Mouse (Mus musculus) adrenal gland, adult 8-10 months (tissue): ENCODE results near the gene Sipa1l1. TPM values are rescaled to one million over a fixed set of nuclear protein-coding genes. Genes with fewer than 3 reads are reported as not detected.

Experiments used
- DNase-seq: peaks from one replicate; pipeline ENCODE4 v3.0.0; 2022
- total RNA-seq, 4 experiments: library from RNA; stranded (reverse); gene quantifications; 2 replicates each; pipeline ENCODE4 v1.2.4; 2022

Sipa1l1 gene
- total RNA-seq, 4 experiments from 2014 or later: 26.6 to 37.3 (median 33.6) TPM

DNA sequence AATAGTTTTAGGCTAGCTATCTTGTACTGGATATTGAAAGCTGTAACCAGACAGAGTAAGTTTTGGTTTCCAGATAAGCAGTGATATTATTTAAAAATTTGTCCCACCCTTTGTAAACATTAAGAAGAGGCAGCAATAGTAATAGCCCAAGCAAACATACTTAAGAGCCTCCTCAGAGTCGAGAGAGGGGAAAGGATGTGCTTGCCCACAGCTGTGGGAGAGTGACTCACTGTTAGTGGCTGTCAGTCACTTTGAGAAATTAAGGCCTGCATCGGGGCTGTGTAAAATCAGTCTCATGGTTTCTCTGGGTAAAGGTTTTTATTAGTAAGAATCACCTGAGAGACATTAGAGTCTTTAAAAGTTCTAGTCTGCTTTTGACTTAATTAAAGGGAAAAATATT, 40.6 kb downstream of the Sipa1l1 start:
- no peak for DNase-seq

DNA sequence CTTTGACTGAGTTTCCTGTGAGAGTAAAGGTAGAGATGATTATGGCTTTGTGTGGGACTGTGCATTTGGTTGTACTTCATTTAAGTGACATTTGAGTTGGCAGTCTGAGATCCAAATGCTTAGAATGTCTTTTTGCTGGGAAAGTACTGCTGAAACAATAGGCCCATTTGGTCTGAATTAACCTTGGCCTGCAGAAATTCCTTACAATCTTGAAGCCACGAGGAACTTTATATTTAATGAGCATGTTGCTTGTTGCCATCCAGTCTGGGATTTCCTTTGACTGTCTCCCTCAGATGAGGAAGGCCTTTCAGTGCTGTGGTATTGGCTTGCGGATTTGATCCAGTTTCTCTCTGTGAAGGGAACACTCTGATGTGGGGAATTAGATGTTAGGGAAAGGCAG, 43.9 kb downstream of the Sipa1l1 start:
- DNase-seq: no peak

DNA sequence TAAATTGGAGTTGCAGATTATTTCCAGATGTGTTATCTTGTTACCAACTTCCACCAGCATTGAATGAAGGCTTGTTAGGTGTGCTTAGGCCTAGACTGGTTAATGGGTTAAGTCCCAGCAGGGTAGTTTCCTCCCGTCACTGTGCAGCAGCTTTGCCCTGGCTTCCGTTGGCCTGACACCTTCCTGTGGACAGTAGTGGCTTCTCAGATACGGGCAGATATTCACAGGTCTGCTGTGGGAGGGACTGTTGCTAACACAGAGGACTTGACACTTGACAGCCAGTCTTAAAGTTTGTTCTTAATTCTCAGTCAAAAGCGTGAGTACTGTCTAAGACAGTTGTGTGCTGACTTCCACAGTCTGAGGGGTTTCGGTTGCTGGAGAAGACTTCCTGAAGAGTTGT, 45.8 kb downstream of the Sipa1l1 start:
- DNase-seq: no peak

DNA sequence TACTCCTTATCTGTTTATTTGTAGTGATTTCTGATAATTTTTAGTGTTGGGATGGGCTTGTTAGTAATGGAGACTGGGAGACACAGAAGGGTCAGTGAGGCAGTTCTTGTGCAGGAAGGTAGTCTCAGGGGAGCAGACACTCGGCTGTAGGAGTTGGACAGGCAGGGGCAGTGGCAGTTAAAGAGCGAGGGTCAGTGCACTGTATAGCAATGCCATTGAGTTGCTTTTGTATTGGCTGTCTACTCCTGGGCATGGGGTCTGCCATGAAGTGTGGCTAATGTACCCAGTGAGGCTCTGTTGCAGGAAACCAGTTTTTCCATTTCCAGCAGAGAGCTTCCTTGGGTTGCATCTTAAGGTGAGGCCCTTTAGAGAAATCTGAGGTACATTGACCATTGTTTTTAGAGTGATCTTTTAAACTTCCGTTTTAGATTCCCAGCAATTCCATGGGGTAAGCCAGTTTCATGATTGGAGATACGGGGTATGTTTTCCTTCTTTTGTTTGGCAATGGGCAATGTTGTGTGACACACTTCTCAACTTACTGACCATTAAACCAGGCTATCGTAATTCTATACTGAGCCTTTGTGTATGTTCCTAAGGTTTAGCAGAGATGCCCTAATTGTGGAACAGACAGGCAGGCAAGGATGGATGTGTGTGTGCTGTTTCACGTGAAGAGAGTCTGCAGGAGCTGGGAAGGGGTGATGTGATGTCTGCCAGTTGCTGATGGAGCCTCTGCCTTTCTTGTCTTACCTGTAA, 47.9 kb downstream of the Sipa1l1 start:
- no peak for DNase-seq

DNA sequence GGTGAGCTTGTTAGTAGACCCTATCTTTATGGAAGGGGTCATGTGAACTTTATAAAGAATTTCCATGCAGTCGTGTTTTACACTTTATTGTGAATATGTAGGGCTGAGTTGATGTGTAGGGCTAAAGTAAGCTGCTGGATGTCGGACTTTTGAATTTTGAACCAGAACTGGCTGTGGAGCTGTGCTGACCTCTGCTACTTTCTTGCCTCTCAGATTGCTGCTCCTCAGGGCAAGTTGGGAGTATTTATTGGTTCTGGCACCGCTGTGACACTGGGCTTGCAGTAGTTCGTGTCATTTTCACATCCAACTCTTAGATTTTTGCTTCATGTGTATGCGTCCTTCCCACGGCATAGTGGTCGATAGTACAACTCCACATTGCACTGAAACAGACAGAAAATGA, 49.1 kb downstream of the Sipa1l1 start:
- no peak for DNase-seq

DNA sequence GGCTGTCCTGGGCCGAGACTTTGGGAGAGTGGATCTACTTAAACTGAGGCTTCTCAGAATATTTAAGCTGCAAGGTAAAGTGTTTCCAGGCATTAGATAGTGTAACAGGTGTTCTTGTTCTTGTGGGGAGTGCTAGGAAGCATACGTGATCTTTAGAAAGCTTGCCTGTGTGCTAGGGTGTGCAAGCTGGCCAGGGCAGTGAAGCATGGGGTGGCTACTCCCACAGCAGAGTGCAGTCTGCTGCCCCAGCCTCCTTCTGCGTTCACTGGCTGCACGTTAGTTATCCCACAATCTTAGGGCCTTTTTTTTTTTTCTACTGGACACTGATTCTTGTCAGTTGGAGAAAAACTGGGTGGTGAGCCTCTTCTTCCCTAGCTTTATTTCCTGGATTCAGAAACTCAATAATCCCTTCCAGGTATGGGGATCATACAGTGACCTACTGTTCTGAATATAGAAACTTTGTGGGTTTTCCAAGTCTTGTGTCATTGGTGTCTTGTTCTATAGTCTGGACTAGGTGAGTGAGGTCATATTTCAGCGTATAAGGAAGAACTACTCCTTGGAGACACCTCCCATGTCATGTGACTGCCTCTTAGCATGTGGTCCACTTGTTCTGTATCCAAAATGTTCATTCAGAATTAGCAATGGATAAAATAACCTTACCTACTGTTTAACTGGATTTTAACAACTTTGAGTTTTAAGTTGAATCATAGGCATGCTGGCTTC, 51.4 kb downstream of the Sipa1l1 start:
- DNase-seq: no peak

DNA sequence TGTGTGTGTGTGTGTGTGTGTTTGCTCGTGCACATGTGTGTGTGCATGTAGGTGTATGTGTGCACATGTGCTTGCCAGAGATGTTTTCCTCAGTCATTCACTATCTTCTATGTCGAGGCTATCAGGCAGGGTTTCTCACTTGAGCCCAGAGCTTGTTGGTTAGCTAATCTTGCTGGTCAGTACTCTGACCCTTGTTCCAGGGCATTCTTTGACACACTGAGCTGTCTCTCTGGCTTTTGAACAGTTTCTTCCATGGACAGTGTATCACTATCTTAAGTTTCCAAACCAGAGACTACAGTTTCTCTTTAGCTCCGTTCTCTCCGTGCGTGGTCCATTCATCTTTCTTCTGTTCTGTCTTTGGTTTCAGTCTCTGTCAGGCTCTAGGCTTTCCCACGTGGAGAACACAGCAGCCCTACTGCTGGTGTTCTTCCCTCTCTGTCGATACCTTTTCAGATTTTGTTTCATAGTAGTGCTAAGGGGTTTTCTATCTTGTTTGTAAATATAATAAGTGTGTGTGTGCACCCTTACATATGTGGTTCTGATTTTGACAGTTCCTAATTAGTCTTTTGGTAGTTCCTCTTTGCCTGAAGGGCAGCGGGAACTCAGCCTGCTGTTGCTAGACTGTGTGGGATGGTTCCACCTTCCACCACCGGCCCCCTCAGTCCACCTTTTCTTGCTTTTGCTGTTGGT, 54.2 kb downstream of the Sipa1l1 start:
- no peak for DNase-seq

DNA sequence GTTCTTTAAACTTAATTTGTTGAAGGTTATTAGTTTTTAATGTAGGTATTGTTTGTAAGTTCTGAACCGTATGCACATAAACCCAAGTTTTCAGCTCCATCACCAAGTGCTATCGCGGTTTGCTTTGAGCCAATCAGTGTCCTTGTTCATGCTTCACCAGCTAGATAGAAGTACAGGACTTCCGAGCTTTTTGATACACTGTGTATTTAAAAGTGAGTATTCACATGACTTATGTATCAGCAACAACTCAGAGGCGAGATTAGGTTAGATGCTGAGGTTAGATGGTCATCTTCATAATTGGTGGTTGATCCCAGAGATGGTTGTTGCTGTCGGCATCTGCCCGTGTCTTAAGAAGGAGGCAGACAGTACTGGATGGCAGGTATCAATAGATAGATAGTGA, 55.7 kb downstream of the Sipa1l1 start:
- no peak for DNase-seq

DNA sequence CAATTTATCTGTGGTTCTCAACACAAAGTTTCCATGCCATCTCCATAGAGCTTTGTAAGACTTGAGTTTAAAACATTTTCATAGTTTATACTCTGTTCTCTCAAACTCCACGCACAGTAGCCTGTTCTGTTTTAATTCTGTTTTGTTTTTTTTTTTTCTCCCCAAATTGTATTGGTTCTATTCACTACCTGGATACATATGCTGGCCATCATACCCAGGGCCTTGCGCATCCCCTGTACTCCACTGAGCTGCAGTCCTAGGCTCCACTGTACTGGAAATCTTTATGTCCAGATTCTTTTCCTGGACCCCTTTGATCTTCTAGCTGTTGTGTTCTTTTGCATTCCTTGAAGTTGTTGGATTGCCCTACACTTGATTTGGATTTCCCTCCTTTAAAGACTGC, 56.2 kb downstream of the Sipa1l1 start:
- DNase-seq: no peak

DNA sequence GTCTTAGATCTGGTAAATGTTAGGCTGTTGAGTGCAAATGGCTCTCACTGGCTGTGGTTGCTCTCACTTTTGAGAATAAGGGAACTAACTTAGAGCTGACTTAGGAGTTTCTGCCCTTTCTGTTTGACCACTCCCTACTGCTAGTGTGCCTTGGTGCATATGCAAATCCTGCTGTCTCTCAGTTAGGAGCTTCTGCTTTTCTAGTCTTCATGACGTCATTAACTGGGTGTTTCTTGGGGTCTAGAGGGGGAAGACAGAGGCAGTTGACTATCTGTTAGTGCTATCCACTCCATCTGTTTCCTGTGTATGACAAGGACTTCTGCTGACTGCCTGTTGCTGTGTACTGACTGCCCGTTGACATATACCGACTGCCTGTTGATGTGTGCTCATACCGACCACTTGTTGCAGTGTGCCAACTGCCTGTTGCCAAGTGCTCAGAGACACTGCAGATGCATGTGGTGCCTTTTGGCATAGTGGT, 56.7 kb downstream of the Sipa1l1 start:
- no peak for DNase-seq

DNA sequence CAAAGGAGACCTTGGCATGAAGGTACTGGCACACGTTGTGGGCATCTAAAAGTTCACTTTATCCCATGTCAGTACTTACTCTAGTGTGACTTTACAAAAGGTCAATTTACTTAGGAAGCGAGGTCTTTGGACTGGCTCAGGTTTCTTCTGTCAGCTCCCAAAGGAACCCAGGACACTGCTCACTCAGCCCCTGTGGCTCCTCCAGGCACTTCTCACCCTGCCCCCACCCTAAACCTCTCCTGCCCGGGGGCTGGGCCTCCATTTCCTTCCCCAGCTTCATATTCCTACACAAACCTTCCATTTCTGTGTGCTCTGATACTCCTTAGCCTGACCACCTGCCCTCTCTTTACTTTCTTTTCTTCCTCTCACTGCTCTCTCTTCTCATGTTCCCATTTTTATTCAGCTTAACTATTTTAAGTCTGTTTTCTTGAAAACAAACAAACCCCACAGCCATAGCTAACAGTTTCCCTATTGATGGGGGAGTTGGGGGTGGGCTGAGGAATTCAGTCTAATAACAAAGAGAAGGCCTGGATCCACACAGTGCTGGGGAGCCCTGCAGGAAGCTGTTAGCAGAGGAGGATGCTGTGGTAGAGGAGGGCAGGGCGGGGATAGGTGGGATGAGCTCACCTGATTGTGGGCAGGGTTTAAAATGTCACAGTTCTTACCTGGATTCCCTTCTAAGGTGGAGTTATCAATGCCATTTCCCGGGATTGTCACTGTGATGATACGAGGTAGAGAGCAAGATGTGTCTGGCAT, 57.4 kb downstream of the Sipa1l1 start:
- no peak for DNase-seq

DNA sequence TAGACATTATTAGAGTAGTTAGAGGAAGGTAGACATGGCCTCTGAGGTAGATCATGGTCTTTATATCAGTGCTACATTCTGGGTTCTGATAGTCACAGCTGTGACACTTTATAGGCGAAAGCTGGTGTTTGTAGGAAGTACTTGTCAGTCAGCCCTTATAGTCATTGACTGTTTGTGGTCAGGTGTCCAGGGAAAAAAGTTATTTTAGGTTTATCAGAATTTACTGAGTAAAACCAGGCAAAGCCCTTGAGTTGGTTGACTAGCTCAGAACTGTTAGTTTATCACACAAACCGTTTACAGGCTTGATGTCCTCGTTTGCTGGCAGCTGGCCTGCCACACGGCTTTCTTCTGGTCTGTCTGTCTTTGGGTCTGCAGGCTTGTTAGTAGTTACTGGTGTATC, 61.0 kb downstream of the Sipa1l1 start:
- DNase-seq: no peak

DNA sequence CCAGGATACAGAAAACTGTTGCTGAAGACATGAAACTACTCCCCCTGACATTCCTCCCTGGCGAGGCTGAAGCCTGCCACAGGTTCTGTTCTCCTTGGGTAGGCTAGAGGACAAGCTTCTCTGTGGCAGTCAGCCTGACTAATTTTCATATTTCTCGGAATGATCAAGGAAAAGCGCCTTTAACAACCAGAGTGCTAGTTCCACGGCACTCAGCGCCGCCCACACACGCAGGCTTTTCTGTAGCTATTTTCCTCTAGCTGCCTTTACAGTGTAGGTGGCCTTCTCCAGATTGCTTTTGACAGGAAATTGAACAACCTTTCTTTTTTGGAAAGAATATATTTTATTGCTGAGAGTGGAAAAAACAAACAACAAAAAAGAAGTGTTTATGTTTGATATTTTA, 62.1 kb downstream of the Sipa1l1 start:
- DNase-seq: no peak

DNA sequence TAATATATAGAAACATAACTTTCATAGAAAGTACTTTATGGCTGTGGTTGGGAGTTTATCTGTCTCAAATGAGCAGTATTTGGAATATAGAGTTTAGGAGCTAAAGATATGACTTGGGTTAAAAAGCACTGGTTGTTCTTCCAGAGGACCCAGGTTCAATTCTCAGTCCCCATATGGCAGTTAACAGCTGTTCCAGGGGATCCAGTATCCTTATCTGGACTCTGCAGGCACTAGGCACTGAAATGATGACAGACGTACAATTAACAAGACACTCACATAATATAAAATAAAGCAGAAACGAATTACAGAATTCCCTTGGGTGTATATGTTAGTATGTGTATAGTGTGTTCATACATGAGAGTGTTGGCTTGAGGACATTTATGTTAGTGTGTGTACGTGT, 64.1 kb downstream of the Sipa1l1 start:
- DNase-seq: no peak

DNA sequence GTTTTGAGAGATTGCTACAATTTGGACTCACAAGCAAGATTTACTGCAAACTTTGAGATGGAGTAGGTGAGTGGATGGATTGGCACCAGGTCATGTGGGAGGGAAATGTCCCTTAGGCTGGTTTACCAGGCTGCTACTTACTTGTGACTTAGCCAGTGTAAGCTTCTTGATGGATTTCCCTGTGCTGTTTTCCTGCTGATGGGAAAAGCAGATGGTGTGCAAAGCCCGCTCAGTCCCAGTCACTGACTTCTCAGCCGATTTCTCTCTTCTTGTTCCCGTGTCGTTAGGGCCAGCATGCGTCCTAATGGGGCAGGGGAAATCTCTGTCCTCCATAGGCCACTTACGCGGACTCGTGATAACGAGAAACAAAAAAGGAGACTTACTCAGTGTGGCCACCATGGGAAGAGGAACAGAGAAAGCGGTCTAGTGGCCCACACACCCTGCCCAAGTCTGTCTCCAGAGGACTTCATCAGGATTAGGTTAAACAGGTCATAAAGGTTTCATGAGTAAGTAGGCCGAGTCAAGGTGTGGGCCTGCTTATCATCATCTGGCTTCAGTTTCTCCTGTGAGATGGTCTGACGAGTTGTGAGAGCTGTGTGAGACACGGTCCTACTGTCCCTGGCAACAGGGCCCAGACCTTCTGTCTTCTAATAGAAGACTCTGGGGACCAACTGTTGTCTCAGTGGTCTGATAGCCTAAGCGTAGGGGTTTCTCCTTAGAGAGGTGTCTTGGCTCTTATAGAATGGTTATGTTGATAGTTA, 65.5 kb downstream of the Sipa1l1 start:
- DNase-seq: no peak

DNA sequence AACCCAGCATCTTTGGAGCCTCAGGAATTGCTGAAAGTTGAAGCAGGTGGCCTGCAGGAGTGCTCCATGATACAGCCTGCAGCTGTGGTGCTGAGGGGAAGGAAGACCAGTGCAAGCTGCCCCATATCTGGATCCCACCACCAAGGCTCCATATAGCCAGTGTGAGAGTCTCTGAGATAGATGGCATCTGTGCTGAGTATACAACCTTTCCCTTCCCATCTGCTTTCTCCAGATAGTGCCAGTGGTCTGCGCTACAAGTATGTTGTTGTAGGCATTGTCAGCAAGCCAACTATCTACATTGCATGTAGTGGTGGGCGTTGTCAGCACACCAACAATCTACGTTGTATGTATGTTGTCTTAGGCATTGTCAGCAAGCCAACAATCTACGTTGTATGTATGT, 68.0 kb downstream of the Sipa1l1 start:
- no peak for DNase-seq

DNA sequence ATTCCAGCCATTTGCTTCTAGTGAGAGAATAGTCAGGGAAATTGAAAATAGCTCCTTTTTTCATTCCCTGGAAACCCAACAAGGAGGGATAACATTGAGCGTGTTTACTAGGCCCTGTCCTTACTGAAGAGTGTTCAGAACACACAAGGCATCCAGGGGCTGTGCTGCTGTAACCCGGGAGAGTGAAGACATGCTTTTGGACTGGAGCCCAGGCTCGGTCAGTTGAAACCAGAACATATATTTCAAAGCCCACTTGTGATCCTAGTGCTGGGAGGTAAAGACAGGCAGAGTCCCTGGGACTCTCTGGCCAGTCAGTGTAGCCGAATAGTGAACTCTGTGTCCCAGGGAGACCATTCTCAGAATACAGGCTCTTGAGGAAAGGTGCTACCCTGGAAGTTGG, 68.8 kb downstream of the Sipa1l1 start:
- DNase-seq: no peak

DNA sequence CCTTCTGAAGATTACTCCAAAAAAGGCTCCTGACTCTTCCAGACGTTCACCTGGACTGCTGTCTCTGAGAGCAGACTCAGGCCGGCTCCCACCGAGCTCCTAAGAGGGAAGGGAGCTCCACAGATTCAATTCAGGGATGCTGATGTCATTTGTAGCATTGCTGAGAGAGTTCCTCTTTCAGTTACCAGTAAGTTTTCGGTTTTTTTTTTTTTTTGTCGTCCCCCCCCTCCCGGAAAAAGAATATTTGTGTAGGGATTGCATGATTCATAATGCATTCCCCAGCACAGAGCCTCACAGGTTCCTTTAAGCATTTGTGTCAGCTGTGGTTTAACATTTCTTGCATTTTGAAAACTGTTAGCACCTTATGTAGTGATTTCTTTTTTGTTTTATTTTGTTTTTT, 71.6 kb downstream of the Sipa1l1 start:
- no peak for DNase-seq

DNA sequence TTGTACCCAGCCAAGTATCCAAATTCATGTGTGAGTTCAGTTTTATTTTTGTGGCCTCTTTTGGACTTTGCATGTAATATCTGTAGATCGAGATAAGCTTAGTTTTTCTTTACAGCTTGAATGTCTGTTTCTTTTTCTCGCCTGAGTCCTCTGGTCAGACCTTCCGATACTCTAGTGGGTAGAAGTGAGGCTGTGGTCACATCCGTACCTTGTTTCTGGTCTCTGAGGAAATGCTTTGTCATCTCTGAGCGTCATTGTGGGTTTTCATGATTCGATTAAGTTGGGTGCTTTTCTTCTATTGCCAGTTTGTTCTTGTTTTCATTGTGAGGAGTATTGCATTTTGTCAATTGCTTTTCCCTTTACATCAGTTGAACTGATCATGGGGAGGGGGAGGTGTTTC, 76.1 kb downstream of the Sipa1l1 start:
- DNase-seq: no peak

DNA sequence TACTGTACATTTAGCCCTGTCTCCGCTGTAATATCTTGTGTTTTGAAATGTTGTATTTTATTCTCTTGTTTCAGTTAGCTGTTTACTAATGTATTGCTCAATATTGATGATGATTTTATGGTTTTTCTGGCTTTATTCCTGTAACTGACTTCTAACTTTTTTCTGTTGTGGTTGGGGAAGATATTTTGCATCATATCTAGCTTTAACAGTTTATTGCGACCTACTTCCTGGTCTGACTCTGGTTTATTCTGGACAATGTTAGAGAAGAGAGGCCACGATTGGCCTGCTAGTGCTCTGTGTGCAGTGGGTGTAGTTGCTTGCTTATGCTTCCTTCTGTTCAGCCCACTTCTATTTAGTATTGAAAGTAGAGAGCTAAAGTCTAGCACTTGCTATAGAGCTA, 77.3 kb downstream of the Sipa1l1 start:
- no peak for DNase-seq

DNA sequence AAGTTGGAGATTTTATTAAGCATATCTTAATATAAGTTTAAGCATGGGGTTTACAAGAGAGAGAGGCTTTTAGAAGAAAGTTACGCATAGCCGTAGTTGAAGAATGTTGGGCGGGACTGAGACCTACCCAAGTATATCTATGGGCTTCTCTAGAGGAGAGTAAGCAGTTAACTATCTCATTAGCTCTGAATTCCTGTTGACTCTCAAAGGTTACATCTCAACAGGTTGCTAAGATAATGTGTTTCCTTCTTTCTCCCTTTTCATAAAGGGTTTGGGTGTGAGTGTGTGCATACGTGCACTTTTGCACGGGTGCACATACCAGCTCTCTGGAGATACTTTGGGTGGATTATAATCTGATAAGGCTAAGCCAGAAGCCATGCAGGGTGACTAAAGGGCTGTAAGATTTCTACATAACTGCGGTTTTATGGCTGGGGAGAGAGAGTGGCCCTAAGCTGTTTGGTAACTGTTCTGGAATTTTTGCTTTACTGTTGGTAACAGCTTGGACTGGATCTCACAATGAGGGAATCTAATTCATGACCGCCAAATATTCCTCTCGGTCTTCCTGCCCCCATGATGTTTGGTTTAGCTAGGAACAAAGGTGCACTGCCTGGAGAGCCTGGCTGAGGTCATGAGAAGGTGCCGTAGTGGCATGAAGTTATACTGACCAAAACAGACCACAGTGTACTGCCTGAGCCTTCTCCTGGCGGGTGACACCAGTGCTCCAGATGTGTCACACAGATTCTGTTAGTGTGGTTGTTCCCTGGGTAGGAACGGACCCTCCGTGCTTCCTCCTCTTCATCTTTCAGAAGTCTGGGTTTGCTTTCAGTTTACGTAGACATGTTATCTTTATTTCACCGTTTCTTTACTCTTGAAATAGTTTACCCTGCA, 78.5 kb downstream of the Sipa1l1 start:
- no peak for DNase-seq
